Mouse (Mus musculus): Measurements from ENCODE around the gene Sept7. TPM values are rescaled to one million over a fixed set of nuclear protein-coding genes. Genes with fewer than 3 reads are reported as not detected.

Gene Sept7
- total and polyA plus RNA-seq, 3 experiments: 12.9 to 352 (median 230) TPM

DNA sequence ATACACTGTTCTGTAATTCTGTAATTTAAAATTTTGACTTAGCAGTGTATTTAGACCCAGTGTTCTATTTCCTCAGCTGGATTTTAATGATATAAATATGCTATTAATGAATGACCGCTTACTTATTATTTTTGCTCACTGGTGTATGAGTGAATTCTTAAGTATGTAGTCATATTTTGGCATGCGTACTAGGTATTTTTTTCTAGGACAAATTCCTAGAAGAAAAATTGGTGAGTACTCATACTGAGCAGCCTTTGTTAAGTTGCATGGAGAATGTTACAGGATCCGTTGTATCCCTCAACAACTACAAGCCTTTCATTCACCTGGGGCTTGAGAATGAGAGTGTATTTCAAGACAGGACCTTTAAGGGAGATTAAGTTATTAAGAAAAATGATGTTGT, 10.0 kb upstream of the Sept7 start:
- DNase-seq (ENCODE audit: low spot score) (no peak), ATAC-seq (ENCODE audit: extremely low read depth, insufficient number of reproducible peaks, low FRiP score, poor library complexity, severe bottlenecking) (no peak)
- no peak overlapping the region for H3K4me3 ChIP-seq (ENCODE audit: low read depth, low read length)
- no peaks in the 10 kb centered on the region for H3K4me1 ChIP-seq (ENCODE audit: insufficient read depth, low read depth, low read length)
- no peaks in the 10 kb centered on the region for H3K36me3 ChIP-seq (replicated peaks)
- no peaks in the 10 kb centered on the region for H3K27me3 ChIP-seq (ENCODE audit: insufficient read depth, low read length)
- TF ChIP-seq GATA2 (IDR thresholded peaks at IDR 0.05; ENCODE audit: borderline replicate concordance, low read depth, low read length) (no peak), POLR2AphosphoS5 (IDR thresholded peaks at IDR 0.05; ENCODE audit: insufficient replicate concordance, low read depth, low read length) (no peak), TAL1 (conservative IDR thresholded peaks at IDR 0.05; ENCODE audit: low read depth, low read length) (no peak), CTCF (IDR thresholded peaks at IDR 0.05; ENCODE audit: low read depth, low read length) (no peak)
- no peaks in the 10 kb centered on the region for H3K9me3 ChIP-seq (replicated peaks)

DNA sequence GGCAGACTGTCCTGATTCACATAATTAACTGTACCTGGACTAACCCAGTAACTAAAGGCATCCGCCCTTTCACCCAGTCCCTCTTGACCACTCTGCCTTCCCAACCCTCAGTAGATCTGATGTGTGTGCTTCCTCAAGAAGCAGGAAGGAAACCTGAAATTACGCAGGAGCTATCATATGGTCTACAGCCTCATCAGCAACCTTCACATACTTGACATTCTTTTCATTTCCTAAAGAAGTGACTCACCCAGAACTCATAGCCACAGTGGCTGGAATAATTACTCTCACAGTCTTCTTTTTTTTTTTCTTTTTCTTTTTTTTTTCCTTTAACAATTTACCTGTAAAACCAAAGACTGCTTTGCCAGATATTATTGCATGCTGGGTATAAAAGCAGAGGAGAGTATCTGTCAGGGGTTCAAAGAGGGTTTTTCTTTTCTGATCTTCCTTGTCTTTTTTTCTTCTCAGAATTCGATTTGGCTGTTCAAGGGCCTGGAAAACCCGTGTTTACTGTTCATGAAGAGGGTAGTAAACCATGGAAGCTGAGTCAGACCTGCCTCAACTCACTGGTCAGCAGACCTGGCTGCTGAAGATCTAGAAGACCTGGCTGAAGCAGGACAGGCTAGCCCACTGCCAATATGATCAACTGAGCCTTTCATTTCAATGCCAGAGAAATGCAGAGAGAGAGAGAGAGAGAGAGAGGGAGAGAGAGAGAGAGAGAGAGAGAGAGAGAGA, 8.1 kb upstream of the Sept7 start:
- Histone ChIP-seq H3K4me1 (ENCODE audit: insufficient read depth, low read depth, low read length) (no peaks in the 10 kb centered on the region), H3K36me3 (replicated peaks) (peaks cover 4% of the 10 kb centered on the region), H3K9me3 (replicated peaks) (no peaks in the 10 kb centered on the region), H3K4me3 (ENCODE audit: low read depth, low read length) (no peak overlapping the region), H3K27me3 (ENCODE audit: insufficient read depth, low read length) (no peaks in the 10 kb centered on the region)
- ATAC-seq (ENCODE audit: extremely low read depth, insufficient number of reproducible peaks, low FRiP score, poor library complexity, severe bottlenecking) (no peak), DNase-seq (ENCODE audit: low spot score) (no peak)
- TF ChIP-seq CTCF (IDR thresholded peaks at IDR 0.05; ENCODE audit: low read depth, low read length) (no peak), GATA1 (IDR thresholded peaks at IDR 0.05; ENCODE audit: borderline replicate concordance, low read length) (no peak), POLR2AphosphoS5 (IDR thresholded peaks at IDR 0.05; ENCODE audit: insufficient replicate concordance, low read depth, low read length) (no peak), GATA2 (IDR thresholded peaks at IDR 0.05; ENCODE audit: borderline replicate concordance, low read depth, low read length) (no peak), TAL1 (conservative IDR thresholded peaks at IDR 0.05; ENCODE audit: low read depth, low read length) (no peak)

DNA sequence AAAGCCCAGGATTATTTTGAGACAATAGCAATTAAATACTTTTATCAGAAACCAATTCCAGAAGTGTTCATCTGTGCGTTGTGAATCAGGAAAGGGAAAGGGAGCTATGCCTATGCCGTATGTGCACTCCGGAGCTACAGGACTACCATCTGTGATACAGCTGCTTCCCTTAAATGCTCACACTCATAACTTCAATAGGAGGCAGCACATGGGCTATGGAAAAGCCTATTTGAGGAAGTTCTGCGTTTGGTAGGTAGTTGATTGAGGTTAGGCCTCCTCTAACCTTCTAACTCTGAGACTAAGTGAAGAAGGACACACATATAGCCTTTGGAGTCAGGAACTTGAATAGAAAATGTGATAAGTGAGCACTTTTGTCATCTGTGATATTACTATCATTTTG, 7.1 kb upstream of the Sept7 start:
- DNase-seq (ENCODE audit: low spot score): no peak
- TF ChIP-seq GATA2 (IDR thresholded peaks at IDR 0.05; ENCODE audit: borderline replicate concordance, low read depth, low read length) (no peak), GATA1 (IDR thresholded peaks at IDR 0.05; ENCODE audit: borderline replicate concordance, low read length) (no peak), TAL1 (conservative IDR thresholded peaks at IDR 0.05; ENCODE audit: low read depth, low read length) (no peak), POLR2AphosphoS5 (IDR thresholded peaks at IDR 0.05; ENCODE audit: insufficient replicate concordance, low read depth, low read length) (no peak), CTCF (IDR thresholded peaks at IDR 0.05; ENCODE audit: low read depth, low read length) (no peak)
- H3K4me3 ChIP-seq (ENCODE audit: low read depth, low read length): no peak overlapping the region
- no peaks in the 10 kb centered on the region for H3K9me3 ChIP-seq (replicated peaks)
- no peaks in the 10 kb centered on the region for H3K27me3 ChIP-seq (ENCODE audit: insufficient read depth, low read length)
- peaks cover 6% of the 10 kb centered on the region for H3K36me3 ChIP-seq (replicated peaks)
- ATAC-seq (ENCODE audit: extremely low read depth, insufficient number of reproducible peaks, low FRiP score, poor library complexity, severe bottlenecking): no peak
- H3K4me1 ChIP-seq (ENCODE audit: insufficient read depth, low read depth, low read length): no peaks in the 10 kb centered on the region; the same call in 1 of the 2 replicates

DNA sequence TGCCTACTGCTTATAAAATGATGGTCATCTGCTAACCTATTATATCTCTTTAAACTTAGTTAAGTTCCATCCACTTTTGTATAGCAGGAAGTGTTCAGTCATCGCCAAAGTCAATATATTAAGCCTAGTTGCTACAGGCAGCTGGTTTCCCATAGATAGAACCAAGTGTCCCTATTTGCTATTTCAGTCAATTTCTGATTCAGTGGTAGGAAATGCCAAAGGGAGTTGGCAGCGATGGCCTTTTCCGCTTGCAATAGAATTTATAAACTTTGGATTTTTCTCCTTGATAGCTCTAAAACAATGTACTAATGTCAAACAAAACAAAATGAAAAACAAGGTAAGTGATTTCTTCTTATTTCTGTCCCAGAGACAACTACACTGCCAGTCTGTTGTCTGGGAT, 5.7 kb upstream of the Sept7 start:
- TF ChIP-seq CTCF (IDR thresholded peaks at IDR 0.05; ENCODE audit: low read depth, low read length) (no peak), TAL1 (conservative IDR thresholded peaks at IDR 0.05; ENCODE audit: low read depth, low read length) (no peak), GATA1 (IDR thresholded peaks at IDR 0.05; ENCODE audit: borderline replicate concordance, low read length) (no peak), POLR2AphosphoS5 (IDR thresholded peaks at IDR 0.05; ENCODE audit: insufficient replicate concordance, low read depth, low read length) (no peak), GATA2 (IDR thresholded peaks at IDR 0.05; ENCODE audit: borderline replicate concordance, low read depth, low read length) (no peak)
- no peak overlapping the region for H3K4me3 ChIP-seq (ENCODE audit: low read depth, low read length)
- H3K36me3 ChIP-seq (replicated peaks): peaks cover 6% of the 10 kb centered on the region
- ATAC-seq (ENCODE audit: extremely low read depth, insufficient number of reproducible peaks, low FRiP score, poor library complexity, severe bottlenecking) (no peak), DNase-seq (ENCODE audit: low spot score) (no peak)
- no peaks in the 10 kb centered on the region for H3K27me3 ChIP-seq (ENCODE audit: insufficient read depth, low read length)
- no peaks in the 10 kb centered on the region for H3K9me3 ChIP-seq (replicated peaks)
- peaks cover 2% of the 10 kb centered on the region; the same call in 1 of the 2 replicates for H3K4me1 ChIP-seq (ENCODE audit: insufficient read depth, low read depth, low read length)

DNA sequence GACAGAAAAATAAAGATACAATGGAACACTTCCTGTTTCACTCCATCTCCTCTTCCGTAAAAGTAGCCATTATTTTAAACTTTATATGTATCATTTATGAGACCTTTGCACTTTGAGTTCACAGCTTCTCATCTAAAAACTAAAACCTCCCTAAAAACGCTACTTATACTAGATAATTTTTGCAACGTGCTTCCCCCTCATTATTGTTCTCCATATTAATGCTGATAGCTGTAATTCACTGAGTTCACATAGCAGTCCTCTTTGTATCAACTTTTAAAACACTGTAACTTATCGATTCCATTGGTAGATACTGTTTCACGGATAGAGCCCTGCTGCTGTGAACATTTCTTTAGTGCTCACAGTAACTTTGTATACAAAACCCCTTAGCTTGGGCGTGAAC, 1.1 kb upstream of the Sept7 start:
- Histone ChIP-seq H3K36me3 (replicated peaks) (peaks cover 6% of the 10 kb centered on the region), H3K4me3 (ENCODE audit: low read depth, low read length) (peak overlapping the region; percentile 89), H3K27me3 (ENCODE audit: insufficient read depth, low read length) (no peaks in the 10 kb centered on the region), H3K4me1 (ENCODE audit: insufficient read depth, low read depth, low read length) (peaks cover 21% of the 10 kb centered on the region), H3K9me3 (replicated peaks) (no peaks in the 10 kb centered on the region)
- ATAC-seq (ENCODE audit: extremely low read depth, insufficient number of reproducible peaks, low FRiP score, poor library complexity, severe bottlenecking) (no peak), DNase-seq (ENCODE audit: low spot score) (no peak)
- no peak for TF ChIP-seq GATA2 (IDR thresholded peaks at IDR 0.05; ENCODE audit: borderline replicate concordance, low read depth, low read length)
- TF ChIP-seq GATA1 (IDR thresholded peaks at IDR 0.05; ENCODE audit: borderline replicate concordance, low read length): no peak
- no peak for TF ChIP-seq POLR2AphosphoS5 (IDR thresholded peaks at IDR 0.05; ENCODE audit: insufficient replicate concordance, low read depth, low read length)
- TF ChIP-seq CTCF (IDR thresholded peaks at IDR 0.05; ENCODE audit: low read depth, low read length): no peak
- no peak for TF ChIP-seq TAL1 (conservative IDR thresholded peaks at IDR 0.05; ENCODE audit: low read depth, low read length)

DNA sequence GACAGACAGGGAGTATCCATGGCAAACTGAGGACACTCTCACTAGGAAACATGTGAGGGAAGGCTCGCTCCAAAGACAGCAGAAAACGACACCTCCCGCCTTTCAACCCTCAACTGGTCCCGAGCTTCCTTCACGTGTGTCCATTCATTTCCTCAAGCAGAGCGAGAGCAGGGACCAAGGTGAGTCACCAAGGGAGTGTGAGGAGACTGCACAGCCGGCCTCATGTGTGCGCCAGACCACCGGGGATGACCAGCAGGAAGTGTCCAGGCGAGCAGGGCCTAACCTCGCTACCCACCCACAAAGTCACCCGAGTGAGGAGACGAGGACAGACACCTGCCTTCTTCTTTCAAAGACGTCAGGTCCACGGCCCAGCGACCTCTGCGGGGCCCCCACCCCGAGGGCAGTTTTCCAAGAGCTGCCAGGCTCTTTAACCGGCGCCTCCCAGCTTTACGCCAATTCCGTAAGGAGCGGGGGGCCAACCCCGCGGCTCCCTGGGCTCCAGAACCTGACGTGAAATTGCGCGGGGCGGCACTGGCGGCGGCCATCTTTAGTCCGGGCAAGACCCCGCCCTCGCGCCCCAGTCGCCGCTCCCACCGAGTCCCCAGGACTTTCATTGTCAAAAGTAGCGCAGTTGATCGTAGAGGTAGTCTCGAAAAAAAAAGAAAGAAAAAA, 492 bp upstream of the Sept7 start:
- H3K27me3 ChIP-seq (ENCODE audit: insufficient read depth, low read length): no peaks in the 10 kb centered on the region
- H3K36me3 ChIP-seq (replicated peaks): peaks cover 6% of the 10 kb centered on the region
- DNase-seq (ENCODE audit: low spot score): peak; percentile 75
- ATAC-seq (ENCODE audit: extremely low read depth, insufficient number of reproducible peaks, low FRiP score, poor library complexity, severe bottlenecking): peak; percentile 43
- no peaks in the 10 kb centered on the region for H3K9me3 ChIP-seq (replicated peaks)
- H3K4me1 ChIP-seq (ENCODE audit: insufficient read depth, low read depth, low read length): peaks cover 22% of the 10 kb centered on the region
- no peak for TF ChIP-seq CTCF (IDR thresholded peaks at IDR 0.05; ENCODE audit: low read depth, low read length)
- TF ChIP-seq POLR2AphosphoS5 (IDR thresholded peaks at IDR 0.05; ENCODE audit: insufficient replicate concordance, low read depth, low read length): no peak
- no peak for TF ChIP-seq GATA1 (IDR thresholded peaks at IDR 0.05; ENCODE audit: borderline replicate concordance, low read length)
- TF ChIP-seq GATA2 (IDR thresholded peaks at IDR 0.05; ENCODE audit: borderline replicate concordance, low read depth, low read length): no peak
- TF ChIP-seq TAL1 (conservative IDR thresholded peaks at IDR 0.05; ENCODE audit: low read depth, low read length): no peak
- peak overlapping the region; percentile 89 for H3K4me3 ChIP-seq (ENCODE audit: low read depth, low read length)

Data from G1E (cell line).